Mouse (Mus musculus) liver, adult 10 weeks (tissue): ENCODE results near the gene Vps33b. TPM values are rescaled to one million over a fixed set of nuclear protein-coding genes. Genes with fewer than 3 reads are reported as not detected.

ENCODE experiments used
- polyA plus RNA-seq: library from polyadenylated mRNA; stranded (reverse); fragments of 350-450 nt; fragmentation: Illumina TruSeq; extraction: RNeasy Lipid Tissue Mini Kit (QIAGEN cat#74804); gene quantifications from one replicate; pipeline ENCODE4 v1.2.3, GENCODE M21; 2014; ENCODE audit warnings: low read depth, low replicate concordance

Vps33b gene
- polyA plus RNA-seq, result 2.4 TPM

DNA sequence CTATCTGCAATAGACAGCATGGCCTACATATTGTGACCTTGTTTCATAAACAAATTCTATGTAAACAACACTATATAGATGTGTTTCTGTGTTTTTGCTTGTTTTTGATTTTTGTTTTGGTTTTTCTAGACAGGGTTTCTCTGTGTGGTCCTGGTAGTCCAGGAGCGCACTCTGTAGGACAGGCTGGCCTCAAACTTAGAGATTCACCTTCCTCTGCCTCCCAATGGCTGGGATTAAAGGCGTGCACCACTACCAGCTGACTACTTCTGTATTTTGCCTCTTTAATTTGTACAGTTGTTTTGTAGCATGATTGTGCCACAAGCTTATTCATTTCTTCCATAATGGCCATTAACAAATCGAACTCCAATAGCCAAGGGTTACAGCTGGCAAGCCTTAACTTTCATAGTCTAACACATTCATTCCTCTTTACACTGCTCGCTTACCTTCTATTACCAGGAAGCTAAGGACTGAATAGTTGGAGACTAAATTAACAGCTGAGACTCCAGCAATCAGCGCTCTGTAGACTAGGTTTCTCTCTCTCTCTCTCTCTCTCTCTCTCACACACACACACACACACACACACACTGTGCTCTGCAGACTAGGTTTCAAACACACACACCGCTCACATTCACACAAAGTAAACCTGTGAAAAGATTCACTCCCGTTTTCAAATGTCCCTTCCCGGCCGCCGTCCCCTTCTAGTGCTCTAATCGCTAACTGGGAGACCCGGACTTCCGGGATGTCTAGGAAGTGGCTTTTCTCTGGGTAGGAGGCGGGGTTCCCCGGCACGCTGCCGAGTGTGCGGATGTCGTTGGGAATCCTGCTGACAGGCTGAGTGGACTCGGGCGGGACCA lies at the start of gene Vps33b:
Vps33b (plus strand) TSS at position 753 of the 854 bp plus-strand sequence.

DNA sequence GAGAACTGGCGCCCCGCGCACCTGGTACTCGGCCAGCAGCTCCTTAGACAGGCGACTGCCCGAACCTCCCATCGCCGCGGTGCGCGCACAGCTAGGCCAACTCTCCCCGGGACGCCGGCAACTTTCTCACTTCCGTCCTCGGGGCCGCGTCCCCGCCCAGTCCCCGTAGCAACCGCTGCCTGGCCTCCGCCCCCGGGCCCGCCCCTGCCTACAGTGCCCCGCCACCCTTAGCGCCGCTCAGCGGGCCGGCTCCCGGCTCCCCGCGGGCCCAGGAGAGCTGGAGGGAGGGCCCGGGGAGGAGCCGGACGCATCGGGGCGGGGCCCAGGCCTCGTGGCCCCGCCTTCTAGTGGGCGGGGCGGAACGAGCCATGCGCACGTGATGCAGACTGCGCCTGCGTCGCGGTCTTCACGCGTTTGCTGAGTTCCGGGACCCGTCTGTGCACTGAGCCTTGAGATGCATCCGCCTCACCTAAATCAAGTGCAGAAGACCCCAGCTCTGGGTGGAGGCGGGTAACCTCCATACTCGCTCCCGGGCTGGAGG lies 36.9 kb upstream of the Vps33b start, which contains the start of the genes Cib1 and Gdpgp1:
Cib1 (minus strand) TSS at position 325 of the 541 bp plus-strand sequence.
Gdpgp1 (plus strand) TSS at position 377 of the 541 bp plus-strand sequence.

DNA sequence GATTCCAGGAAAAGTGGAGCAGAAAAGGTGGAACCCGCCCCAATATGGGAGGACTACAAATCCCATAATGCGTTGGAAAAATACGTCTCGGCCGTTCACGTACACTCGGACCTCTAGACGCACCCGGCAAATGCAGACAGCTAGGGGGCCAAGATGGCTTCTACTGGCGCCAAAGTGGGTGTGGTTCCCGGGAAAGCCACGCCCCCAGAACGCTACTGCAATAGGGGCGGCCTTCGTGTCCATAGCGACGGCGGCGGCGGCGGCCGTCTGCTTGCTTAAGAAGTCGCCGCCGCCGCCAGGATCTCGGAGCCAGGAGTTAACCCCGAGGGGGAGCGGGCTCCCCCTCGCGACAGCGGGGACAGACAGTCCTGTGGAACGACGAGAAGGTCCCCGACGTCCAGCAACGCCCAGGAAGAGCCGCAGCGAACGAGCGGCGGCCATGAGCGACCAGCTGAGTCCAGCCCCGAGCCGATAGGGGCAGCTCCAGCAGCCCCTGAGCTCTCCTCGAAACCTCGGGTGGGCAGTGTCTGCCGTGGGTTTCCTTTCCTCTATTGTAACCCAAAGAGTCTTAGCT lies 23.2 kb upstream of the Vps33b start, which contains the start of gene Ttll13:
Ttll13 (plus strand) TSS at position 229 of the 574 bp plus-strand sequence.

DNA sequence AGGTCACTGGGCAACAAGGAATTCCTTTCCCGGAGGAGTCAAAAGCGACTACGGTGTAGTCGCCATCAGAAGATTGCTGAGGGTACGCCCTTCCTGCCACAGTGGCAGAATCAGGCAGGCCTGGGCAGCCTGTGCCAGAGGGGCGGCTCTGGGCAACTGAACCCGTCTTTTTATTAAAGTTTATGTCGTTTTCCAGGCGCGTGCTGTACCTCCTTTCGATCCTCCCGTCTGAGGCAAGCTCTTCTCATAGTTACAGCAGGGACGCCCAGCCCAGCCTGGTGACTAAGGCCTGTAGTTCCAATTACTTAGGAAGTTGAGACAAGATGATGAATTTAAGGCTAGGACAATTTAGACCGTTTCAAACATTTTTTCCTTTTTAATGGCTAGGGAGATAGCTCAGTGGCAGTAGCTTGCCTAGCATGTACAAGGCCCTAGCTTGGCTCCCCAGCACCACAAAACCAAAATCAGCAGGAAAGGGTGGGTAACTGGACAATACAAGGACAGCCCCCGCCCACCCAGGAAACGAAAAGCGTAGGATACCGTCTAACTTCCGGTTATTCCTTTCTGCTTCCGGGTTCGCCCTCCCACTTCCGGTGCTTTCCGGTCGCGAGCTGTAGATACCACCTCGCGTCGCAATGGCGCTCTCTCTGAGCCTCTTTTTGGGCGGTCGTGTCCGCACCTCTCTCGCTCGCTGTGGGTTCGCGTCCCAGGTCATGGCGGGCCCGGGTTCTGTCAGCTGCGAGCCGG lies 8.7 kb upstream of the Vps33b start, which contains the start of gene Ngrn:
Ngrn (plus strand) TSS at position 591 of the 747 bp plus-strand sequence.

DNA sequence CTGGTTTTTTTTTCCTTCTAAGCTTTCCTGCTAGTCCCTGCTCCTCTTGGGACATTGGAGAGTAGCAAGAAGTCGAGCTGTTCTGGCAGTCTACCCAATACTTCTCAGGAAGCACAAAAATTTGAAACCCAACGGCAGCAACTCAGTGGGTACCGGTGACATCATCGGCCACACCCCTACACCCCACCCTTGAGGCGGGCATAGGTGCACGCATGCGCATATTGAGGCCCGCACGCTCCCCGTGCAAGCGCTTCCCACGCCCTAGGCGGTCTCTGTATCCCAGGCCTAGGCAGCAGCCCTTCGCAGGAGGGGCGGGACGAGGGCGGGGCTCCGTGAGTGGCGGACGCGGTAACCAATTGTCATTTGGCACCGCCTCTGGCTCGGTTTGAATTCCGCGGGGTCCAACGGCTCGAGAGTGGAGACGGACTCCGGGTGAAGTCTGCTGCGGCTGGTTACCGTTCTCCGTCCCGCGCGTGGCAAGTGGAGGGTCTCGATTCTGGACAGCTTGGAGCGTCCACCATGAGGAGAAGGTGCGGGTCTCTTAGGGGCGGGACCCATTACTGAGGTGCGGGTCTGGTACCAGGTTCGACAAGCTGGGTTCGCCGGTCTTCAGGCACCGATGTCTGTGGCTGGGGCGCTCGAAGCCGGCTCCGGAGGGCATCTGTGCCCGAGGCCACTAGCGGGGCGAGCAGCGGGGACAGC lies 24.8 kb downstream of the Vps33b start, which contains the start of gene Prc1:
Prc1 (plus strand) TSS at position 389 of the 702 bp plus-strand sequence.

DNA sequence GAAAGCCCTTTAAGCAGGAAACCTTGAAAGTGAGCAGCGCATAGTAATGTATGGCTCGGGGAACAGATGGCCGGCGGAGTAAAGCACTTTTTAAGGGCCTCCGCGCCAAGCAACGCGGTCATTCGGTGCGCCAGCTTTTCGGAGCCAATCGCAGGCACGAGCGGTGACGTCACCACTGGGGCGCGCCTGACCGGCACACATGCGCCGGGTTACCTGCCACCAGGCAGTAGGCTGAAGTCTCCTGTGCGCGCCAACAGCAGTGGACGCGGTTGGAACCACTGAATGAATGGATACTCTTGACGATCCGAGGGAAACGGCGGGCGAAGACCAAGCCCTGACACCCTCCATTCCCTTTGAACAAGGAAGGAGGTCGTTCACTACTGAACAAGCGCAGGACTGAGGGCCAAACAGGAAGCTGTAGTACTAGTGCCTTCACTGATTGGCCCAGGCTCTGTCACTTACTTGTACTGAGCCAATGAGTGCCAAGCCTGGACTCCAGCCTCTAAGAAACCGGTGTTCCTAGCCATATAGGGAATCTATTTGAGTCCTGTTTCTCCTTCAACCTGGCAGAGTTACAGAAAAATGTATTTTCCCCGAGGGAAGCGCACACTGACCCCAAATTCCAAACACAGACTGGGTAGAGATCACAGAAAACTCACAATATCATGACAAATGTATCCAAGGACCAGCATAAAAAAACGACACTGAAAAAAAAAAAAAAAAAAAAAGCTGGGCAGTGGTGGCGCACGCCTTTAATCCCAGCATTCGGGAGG lies 54.8 kb downstream of the Vps33b start, which contains the start of gene Rccd1:
Rccd1 (minus strand) TSS at position 412 of the 773 bp plus-strand sequence.

DNA sequence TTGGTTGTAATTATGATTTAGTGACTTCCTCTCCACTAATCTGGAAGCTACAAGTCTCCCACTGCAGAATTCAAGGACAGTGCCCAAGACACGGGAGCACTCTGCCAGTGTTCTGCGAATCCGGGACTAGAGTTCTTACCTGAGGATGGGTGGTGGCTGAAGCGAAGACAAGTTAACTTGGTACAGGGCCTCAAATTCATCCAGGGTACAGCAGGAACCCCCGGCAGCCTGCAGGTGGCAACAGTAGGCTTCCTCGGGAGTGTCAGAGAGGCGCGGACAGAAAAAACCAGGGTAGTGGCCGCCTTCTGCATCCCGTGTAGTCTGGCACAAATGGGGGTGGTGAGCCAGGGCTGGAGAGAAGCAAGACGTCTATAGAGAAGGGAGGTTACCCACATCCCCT lies 71.3 kb downstream of the Vps33b start, which contains the start of gene Unc45a:
Unc45a (minus strand) TSS at position 213 of the 400 bp plus-strand sequence.

Other genes starting within 250 kb of the Vps33b start
- gene Zfp710, start 244.8 kb upstream of the Vps33b start, polyA plus RNA-seq, result 0.64 TPM
- gene Idh2, start 154.3 kb upstream of the Vps33b start, polyA plus RNA-seq, result 20.2 TPM
- 0.42 TPM for gene Sema4b, start 82.8 kb upstream of the Vps33b start, polyA plus RNA-seq
- 18.7 TPM for gene Cib1, start 36.8 kb upstream of the Vps33b start, polyA plus RNA-seq
- gene Gdpgp1, start 36.8 kb upstream of the Vps33b start, polyA plus RNA-seq, result 1.2 TPM
- gene Ttll13, start 23.3 kb upstream of the Vps33b start, polyA plus RNA-seq, result 0.24 TPM
- 8.6 TPM for gene Ngrn, start 8.4 kb upstream of the Vps33b start, polyA plus RNA-seq
- gene Prc1, start 24.8 kb downstream of the Vps33b start, polyA plus RNA-seq, result 0.40 TPM
- 3.3 TPM for gene Rccd1, start 54.8 kb downstream of the Vps33b start, polyA plus RNA-seq
- 1.1 TPM for gene Unc45a, start 71.4 kb downstream of the Vps33b start, polyA plus RNA-seq
- gene Hddc3, start 73.5 kb downstream of the Vps33b start, polyA plus RNA-seq, result 2.6 TPM
- gene Man2a2, start 101.7 kb downstream of the Vps33b start, polyA plus RNA-seq, result 7.8 TPM
- gene Fes, start 118.3 kb downstream of the Vps33b start, polyA plus RNA-seq, result 0.45 TPM
- 4.3 TPM for gene Furin, start 135.8 kb downstream of the Vps33b start, polyA plus RNA-seq